Mouse (Mus musculus) lung, embryonic 16.5 days (tissue): ENCODE results near the gene Ecd. TPM values are rescaled to one million over a fixed set of nuclear protein-coding genes. Genes with fewer than 3 reads are reported as not detected.

ENCODE experiments used
- ATAC-seq: fragments of 200-750 bp; cut with Nextera tagmentation; 2 replicates; pipeline ENCODE4 v1.8.0; 2017; ENCODE audit warnings: low read depth, mild to moderate bottlenecking, moderate library complexity
- H3K27ac ChIP-seq: fragments of 300-500 bp; sonication (generic); 2 replicates; pipeline ENCODE4 v1.5.1; 2014; ENCODE audit warnings: mild to moderate bottlenecking, control low read depth, low read length
- H3K27me3 ChIP-seq: fragments of 300-500 bp; sonication (generic); 2 replicates; pipeline ENCODE4 v1.6.1; 2014; ENCODE audit warnings: low read depth, low read length, mixed read lengths; ENCODE audit not compliant: control insufficient read depth, insufficient read depth
- H3K36me3 ChIP-seq: fragments of 300-500 bp; sonication (generic); 2 replicates; pipeline ENCODE4 v1.6.1; 2014; ENCODE audit warnings: low read length; ENCODE audit not compliant: control insufficient read depth, insufficient read depth
- H3K4me1 ChIP-seq: fragments of 300-500 bp; sonication (generic); replicated peaks from 2 replicates; pipeline ENCODE4 v1.6.1; 2014; ENCODE audit warnings: low read length, mixed read lengths; ENCODE audit not compliant: control insufficient read depth, insufficient read depth
- H3K4me2 ChIP-seq: fragments of 300-500 bp; sonication (generic); 2 replicates; pipeline ENCODE4 v1.6.1; 2014; ENCODE audit warnings: low read depth, low read length, control low read depth
- H3K4me3 ChIP-seq: fragments of 300-500 bp; sonication (generic); 2 replicates; pipeline ENCODE4 v1.5.1; 2014; ENCODE audit warnings: mild to moderate bottlenecking, low read length, control low read depth
- H3K9ac ChIP-seq: fragments of 300-500 bp; sonication (generic); 2 replicates; pipeline ENCODE4 v1.6.1; 2014; ENCODE audit warnings: low read length, control low read depth
- H3K9me3 ChIP-seq: fragments of 300-500 bp; sonication (generic); 2 replicates; pipeline ENCODE4 v1.6.1; 2016; ENCODE audit warnings: low read length; ENCODE audit not compliant: control insufficient read depth
- WGBS: fragments of 180-500 bp; shearing (Covaris S2); extraction: QIAGEN DNeasy Blood & Tissue Kit; methylation state at CpG from one replicate; pipeline ENCODE4 v1.1.7; 2014; 5-methylcytosine and 5-hydroxymethylcytosine counted together
- polyA plus RNA-seq: library from polyadenylated mRNA; unstranded; fragments of >200 nt; fragmentation: Nextera tagmentation; extraction: Ambion mirVana; gene quantifications from 2 replicates; pipeline ENCODE4 v1.2.1, GENCODE M21; 2015

The Ecd gene
- polyA plus RNA-seq, 1 experiment from 2014 or later, result 47.9 TPM

DNA sequence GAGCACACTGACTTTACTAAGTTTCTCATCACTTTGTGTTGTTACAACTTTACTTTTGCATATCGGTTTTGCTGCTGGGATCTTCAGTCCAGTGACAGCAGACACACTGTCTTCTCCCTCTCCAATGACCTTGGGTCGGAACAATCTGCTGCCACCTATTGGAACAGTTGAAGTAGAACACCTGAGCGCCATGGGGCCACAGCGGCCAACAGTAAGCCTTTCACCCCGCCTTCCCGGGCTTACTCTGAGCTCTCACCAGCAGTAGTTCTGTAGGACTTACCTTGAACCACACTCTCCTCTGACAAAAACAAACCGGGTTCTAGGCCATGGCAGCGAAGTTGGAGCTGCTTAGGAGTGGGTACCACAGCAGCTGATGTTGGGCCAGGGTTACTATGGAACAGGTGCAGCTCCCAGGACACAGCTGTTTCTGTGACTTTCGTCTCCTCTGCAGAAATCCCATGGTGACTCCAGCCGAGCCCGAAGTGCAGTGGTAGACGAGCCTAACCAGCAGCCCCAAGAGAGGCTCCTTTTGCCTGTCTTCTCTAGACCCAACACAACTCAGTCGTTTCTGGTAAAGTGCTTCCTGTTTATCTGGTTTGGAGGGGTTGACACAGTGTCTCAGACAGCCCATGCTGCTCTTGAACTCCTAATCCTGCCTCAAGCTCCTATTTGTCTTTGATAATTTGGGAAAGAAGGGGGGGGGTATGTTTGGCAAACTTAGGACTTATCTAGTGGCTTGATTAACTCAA lies 30.6 kb upstream of the Ecd start:
- 28% methylated on average over 13 of the region's 13 CpGs for WGBS
- H3K4me1 ChIP-seq, result peaks cover 5% of the 10 kb centered on the region; the same call in 1 of the 2 replicates
- H3K36me3 ChIP-seq, result peaks cover 12% of the 10 kb centered on the region; the same call in 1 of the 2 replicates
- H3K27me3 ChIP-seq, result no peaks in the 10 kb centered on the region
- no peak overlapping the region for H3K9ac ChIP-seq
- no peaks in the 10 kb centered on the region for H3K9me3 ChIP-seq
- H3K27ac ChIP-seq, result no peak overlapping the region
- H3K4me2 ChIP-seq, result no peak overlapping the region
- H3K4me3 ChIP-seq, result no peak overlapping the region
- ATAC-seq, result peak; percentile 35

- 45% methylated on average over 4 of the region's 4 CpGs for WGBS
- Histone ChIP-seq H3K36me3 (0 out of 2 replicates have a peak, but pooled peaks cover 4% of the 10 kb centered on the region), H3K4me3 (no peak overlapping the region), H3K27me3 (no peaks in the 10 kb centered on the region), H3K9me3 (no peaks in the 10 kb centered on the region), H3K27ac (no peak overlapping the region), H3K4me1 (peaks cover 5% of the 10 kb centered on the region; the same call in 1 of the 2 replicates), H3K9ac (no peak overlapping the region), H3K4me2 (no peak overlapping the region)
- ATAC-seq, result peak; percentile 66; the same call in 1 of the 2 replicates
Observed at GRCm38 (mm10) chr14:20377112-20377521, 29.2 kb upstream of the Ecd start.

- Histone ChIP-seq H3K27ac (no peak overlapping the region), H3K9me3 (no peaks in the 10 kb centered on the region), H3K36me3 (peaks cover 11% of the 10 kb centered on the region; the same call in 1 of the 2 replicates), H3K4me3 (no peak overlapping the region), H3K4me2 (no peak overlapping the region), H3K27me3 (no peaks in the 10 kb centered on the region), H3K9ac (no peak overlapping the region), H3K4me1 (peaks cover 1% of the 10 kb centered on the region; the same call in 1 of the 2 replicates)
- 80% methylated on average over 1 of the region's 1 CpGs for WGBS
- no peak for ATAC-seq
Observed at GRCm38 (mm10) chr14:20371854-20372253, 23.9 kb upstream of the Ecd start.

- Histone ChIP-seq H3K9ac (no peak overlapping the region), H3K27ac (no peak overlapping the region), H3K36me3 (peaks cover 7% of the 10 kb centered on the region; the same call in 1 of the 2 replicates), H3K9me3 (no peaks in the 10 kb centered on the region), H3K27me3 (no peaks in the 10 kb centered on the region), H3K4me3 (no peak overlapping the region), H3K4me1 (no peaks in the 10 kb centered on the region), H3K4me2 (no peak overlapping the region)
- 76% methylated on average over 7 of the region's 7 CpGs for WGBS
- no peak for ATAC-seq
Observed at GRCm38 (mm10) chr14:20370798-20371197, 22.9 kb upstream of the Ecd start.

DNA sequence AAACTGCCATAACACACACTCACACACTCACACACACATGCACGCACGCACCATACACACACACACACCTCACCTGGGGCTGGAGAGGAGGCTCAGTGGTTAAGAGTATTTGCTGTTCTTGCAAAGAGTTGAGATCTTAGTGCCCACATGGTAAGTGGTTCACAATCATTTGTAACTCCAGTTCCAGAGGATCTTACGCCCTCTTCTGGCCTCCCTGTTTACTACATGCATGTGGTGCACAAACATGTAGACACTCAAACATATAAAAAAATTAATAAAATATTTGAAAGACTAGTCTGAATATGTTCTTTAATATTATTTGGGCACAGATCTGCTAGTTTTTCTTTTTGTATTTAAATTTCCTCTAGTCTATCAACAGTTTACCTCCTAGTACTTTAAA lies 20.4 kb upstream of the Ecd start:
- H3K4me1 ChIP-seq, result no peaks in the 10 kb centered on the region
- H3K9ac ChIP-seq, result no peak overlapping the region
- H3K36me3 ChIP-seq, result peaks cover 15% of the 10 kb centered on the region
- no peaks in the 10 kb centered on the region for H3K27me3 ChIP-seq
- no peak for ATAC-seq
- no peak overlapping the region for H3K4me3 ChIP-seq
- H3K27ac ChIP-seq, result no peak overlapping the region
- H3K4me2 ChIP-seq, result no peak overlapping the region
- no peaks in the 10 kb centered on the region for H3K9me3 ChIP-seq
- WGBS, result 94% methylated on average over 3 of the region's 3 CpGs

GRCm38 (mm10) chr14:20363230-20363629 lies 15.3 kb upstream of the Ecd start:
- H3K27me3 ChIP-seq, result no peaks in the 10 kb centered on the region
- no peak overlapping the region for H3K9ac ChIP-seq
- no peak overlapping the region for H3K27ac ChIP-seq
- WGBS, result 92% methylated on average over 4 of the region's 4 CpGs
- H3K4me2 ChIP-seq, result no peak overlapping the region
- no peak overlapping the region for H3K4me3 ChIP-seq
- ATAC-seq, result no peak
- peaks cover 24% of the 10 kb centered on the region for H3K36me3 ChIP-seq
- no peaks in the 10 kb centered on the region for H3K9me3 ChIP-seq
- H3K4me1 ChIP-seq, result no peaks in the 10 kb centered on the region

DNA sequence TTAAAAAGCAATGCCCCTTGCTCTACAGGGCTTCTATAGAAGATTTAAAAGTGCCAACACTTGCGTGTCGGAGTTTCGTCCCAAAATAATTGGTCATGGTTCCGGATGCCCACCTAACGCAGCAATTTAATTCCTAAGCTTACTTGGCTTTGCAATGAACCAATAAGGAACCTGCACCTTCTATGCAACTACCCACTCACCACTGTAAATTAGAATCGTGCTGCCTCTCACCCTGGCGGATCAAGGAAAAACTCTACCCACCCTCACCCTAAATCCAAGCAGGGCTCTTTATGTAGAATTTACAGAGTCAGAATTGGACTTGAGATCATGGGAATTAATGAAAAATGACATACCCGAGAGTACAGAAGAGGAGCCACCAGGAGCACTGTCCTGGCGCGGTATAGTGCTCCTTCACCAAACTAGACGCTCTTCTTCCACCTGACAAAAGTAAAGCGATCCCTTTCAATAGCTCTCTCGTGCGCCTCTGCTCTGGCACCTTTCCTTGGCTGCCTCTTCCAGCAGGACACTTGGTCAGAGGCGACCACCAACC lies 405 bp downstream of the Ecd start:
- ATAC-seq, result peak; percentile 36
- 3% methylated on average over 15 of the region's 15 CpGs for WGBS
- H3K27ac ChIP-seq, result peak overlapping the region; percentile 75
- H3K27me3 ChIP-seq, result no peaks in the 10 kb centered on the region
- H3K36me3 ChIP-seq, result peaks cover 4% of the 10 kb centered on the region; the same call in 1 of the 2 replicates
- H3K4me2 ChIP-seq, result peak overlapping the region; percentile 83
- H3K9me3 ChIP-seq, result no peaks in the 10 kb centered on the region
- peaks cover 9% of the 10 kb centered on the region for H3K4me1 ChIP-seq
- H3K4me3 ChIP-seq, result peak overlapping the region; percentile 67
- peak overlapping the region; percentile 99 for H3K9ac ChIP-seq

GRCm38 (mm10) chr14:20345885-20346284 lies 2.0 kb downstream of the Ecd start:
- Histone ChIP-seq H3K4me3 (no peak overlapping the region), H3K27ac (no peak overlapping the region), H3K4me1 (peaks cover 9% of the 10 kb centered on the region), H3K36me3 (peaks cover 2% of the 10 kb centered on the region; the same call in 1 of the 2 replicates), H3K9ac (no peak overlapping the region), H3K27me3 (no peaks in the 10 kb centered on the region), H3K9me3 (no peaks in the 10 kb centered on the region), H3K4me2 (no peak overlapping the region)
- 75% methylated on average over 9 of the region's 9 CpGs for WGBS
- no peak for ATAC-seq

DNA sequence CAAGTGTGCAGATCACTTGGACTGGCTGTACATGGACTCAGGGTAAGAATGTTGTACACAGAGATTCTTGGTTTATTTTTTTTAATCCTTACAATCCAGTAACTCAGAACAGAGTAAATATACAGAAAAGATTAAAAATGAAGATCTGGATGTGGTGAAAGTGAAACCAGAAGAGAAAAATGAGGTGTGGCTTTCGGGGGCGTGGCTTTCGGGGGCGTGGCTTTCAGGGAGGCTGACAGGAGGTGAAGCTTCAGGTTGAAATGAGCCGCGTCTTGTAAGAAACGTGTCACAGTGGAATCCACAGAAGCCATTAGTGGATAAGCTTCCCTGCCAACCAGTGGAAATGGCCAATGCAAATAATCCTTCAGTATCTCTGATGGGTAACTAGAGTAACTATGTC lies 7.1 kb downstream of the Ecd start:
- no peaks in the 10 kb centered on the region for H3K27me3 ChIP-seq
- peaks cover 13% of the 10 kb centered on the region; the same call in 1 of the 2 replicates for H3K36me3 ChIP-seq
- H3K9me3 ChIP-seq, result no peaks in the 10 kb centered on the region
- ATAC-seq, result no peak
- 72% methylated on average over 7 of the region's 7 CpGs for WGBS
- no peak overlapping the region for H3K4me2 ChIP-seq
- no peak overlapping the region for H3K9ac ChIP-seq
- no peaks in the 10 kb centered on the region for H3K4me1 ChIP-seq
- no peak overlapping the region for H3K27ac ChIP-seq
- no peak overlapping the region for H3K4me3 ChIP-seq
